Mouse (Mus musculus) bone marrow macrophage, adult 2 months (primary cell): Measurements from ENCODE around the gene Gm20388.

Source experiments
- CTCF ChIP-seq: IDR thresholded peaks from 2 replicates; pipeline ENCODE4 v1.5.1; 2012; ENCODE audit warnings: low read depth, mild to moderate bottlenecking, low read length, moderate library complexity
- POLR2A ChIP-seq: IDR thresholded peaks from 2 replicates; pipeline ENCODE4 v1.6.1; 2012; ENCODE audit warnings: mild to moderate bottlenecking, low read depth, low read length, borderline replicate concordance

GRCm38 (mm10) chr8:121758470-121758869 lies 1847.8 kb downstream of the Gm20388 start:
- TF ChIP-seq CTCF (no peak), POLR2A (no peak)
